Mouse (Mus musculus) liver, embryonic 12.5 days (tissue): ENCODE data around the gene Endou. TPM values are rescaled to one million over a fixed set of nuclear protein-coding genes. Genes with fewer than 3 reads are reported as not detected.
A peak's percentile ranks its signal among the peaks of the same experiment; 100 is the strongest.

Experiments
- ATAC-seq: fragments of 200-750 bp; cut with Nextera tagmentation; 2 replicates; pipeline ENCODE4 v1.8.0; 2017; ENCODE audit warnings: moderate number of reproducible peaks, mild to moderate bottlenecking, moderate library complexity
- H3K27ac ChIP-seq: fragments of 300-500 bp; sonication (generic); 2 replicates; pipeline ENCODE4 v1.5.1; 2016; ENCODE audit warnings: mild to moderate bottlenecking
- H3K27me3 ChIP-seq: fragments of 300-500 bp; sonication (generic); replicated peaks from 2 replicates; pipeline ENCODE4 v1.6.1; 2016; ENCODE audit warnings: mild to moderate bottlenecking, moderate library complexity
- H3K36me3 ChIP-seq: fragments of 300-500 bp; sonication (generic); 2 replicates; pipeline ENCODE4 v1.6.1; 2016; ENCODE audit warnings: mild to moderate bottlenecking, moderate library complexity
- H3K4me1 ChIP-seq: fragments of 300-500 bp; sonication (generic); 2 replicates; pipeline ENCODE4 v1.6.1; 2016
- H3K4me2 ChIP-seq: fragments of 300-500 bp; sonication (generic); 2 replicates; pipeline ENCODE4 v1.6.1; 2016; ENCODE audit warnings: mild to moderate bottlenecking, moderate library complexity
- H3K4me3 ChIP-seq: fragments of 300-500 bp; sonication (generic); 2 replicates; pipeline ENCODE4 v1.5.1; 2016; ENCODE audit warnings: mild to moderate bottlenecking, moderate library complexity
- H3K9ac ChIP-seq: fragments of 300-500 bp; sonication (generic); 2 replicates; pipeline ENCODE4 v1.6.1; 2016; ENCODE audit warnings: mild to moderate bottlenecking, moderate library complexity
- H3K9me3 ChIP-seq: fragments of 300-500 bp; sonication (generic); replicated peaks from 2 replicates; pipeline ENCODE4 v1.6.1; 2016; ENCODE audit warnings: mild to moderate bottlenecking, moderate library complexity
- WGBS: fragments of 180-500 bp; shearing (Covaris S2); methylation state at CpG from one replicate; pipeline ENCODE4 v1.1.7; 2016; ENCODE audit not compliant: insufficient replicate concordance; 5-methylcytosine and 5-hydroxymethylcytosine counted together
- polyA plus RNA-seq: library from polyadenylated mRNA; unstranded; fragments of >200 nt; fragmentation: Nextera tagmentation; extraction: Ambion mirVana; gene quantifications from 2 replicates; pipeline ENCODE4 v1.2.1, GENCODE M21; 2016

The Endou gene
- polyA plus RNA-seq, 1 experiment from 2014 or later: not detected

DNA sequence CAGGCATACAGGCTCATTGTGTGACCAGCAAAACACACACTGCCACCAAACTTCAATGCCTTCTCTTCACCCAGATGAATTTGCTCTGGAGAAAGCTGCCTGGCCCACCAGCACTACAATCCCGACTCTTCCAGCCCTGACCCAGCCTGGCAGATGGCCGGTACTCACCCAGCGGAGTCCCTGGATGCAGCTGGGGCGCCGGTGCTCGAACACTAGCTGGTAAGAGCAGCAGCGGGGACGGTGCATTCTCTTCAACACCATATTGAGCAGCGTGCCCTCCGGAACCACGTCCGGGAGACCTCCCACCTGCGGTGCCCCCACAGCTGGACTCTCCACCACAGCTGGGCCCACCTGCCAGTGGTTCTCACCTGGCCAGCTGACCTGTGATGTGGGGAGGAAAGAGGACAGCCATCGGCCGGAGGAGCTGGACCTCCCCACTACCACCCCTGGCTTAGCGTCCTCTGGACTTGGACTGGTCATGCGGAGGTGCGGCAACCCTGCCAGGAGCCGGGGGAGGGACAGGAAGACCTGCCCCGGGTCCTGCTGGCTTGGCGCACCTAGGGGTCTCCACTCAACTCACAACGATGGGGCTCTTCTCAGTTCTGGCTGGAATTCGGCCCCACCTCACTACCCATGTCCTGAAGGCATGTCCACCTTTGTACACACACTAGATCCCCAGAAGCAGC lies 35.6 kb upstream of the Endou start:
- H3K9me3 ChIP-seq: no peaks in the 10 kb centered on the region
- H3K4me3 ChIP-seq: peak overlapping the region; percentile 49
- no peak overlapping the region for H3K27ac ChIP-seq
- peaks cover 25% of the 10 kb centered on the region for H3K4me1 ChIP-seq
- H3K27me3 ChIP-seq: peaks cover 86% of the 10 kb centered on the region
- peak overlapping the region; percentile 28; the same call in 1 of the 2 replicates for H3K9ac ChIP-seq
- H3K4me2 ChIP-seq: peak overlapping the region; percentile 71
- no peak for ATAC-seq
- 11% methylated on average over 23 of the region's 23 CpGs for WGBS
- no peaks in the 10 kb centered on the region for H3K36me3 ChIP-seq

GRCm38 (mm10) chr15:97766194-97766593 lies 35.1 kb upstream of the Endou start:
- H3K4me2 ChIP-seq: peak overlapping the region; percentile 71
- H3K27me3 ChIP-seq: peaks cover 90% of the 10 kb centered on the region
- no peak overlapping the region for H3K9ac ChIP-seq

DNA sequence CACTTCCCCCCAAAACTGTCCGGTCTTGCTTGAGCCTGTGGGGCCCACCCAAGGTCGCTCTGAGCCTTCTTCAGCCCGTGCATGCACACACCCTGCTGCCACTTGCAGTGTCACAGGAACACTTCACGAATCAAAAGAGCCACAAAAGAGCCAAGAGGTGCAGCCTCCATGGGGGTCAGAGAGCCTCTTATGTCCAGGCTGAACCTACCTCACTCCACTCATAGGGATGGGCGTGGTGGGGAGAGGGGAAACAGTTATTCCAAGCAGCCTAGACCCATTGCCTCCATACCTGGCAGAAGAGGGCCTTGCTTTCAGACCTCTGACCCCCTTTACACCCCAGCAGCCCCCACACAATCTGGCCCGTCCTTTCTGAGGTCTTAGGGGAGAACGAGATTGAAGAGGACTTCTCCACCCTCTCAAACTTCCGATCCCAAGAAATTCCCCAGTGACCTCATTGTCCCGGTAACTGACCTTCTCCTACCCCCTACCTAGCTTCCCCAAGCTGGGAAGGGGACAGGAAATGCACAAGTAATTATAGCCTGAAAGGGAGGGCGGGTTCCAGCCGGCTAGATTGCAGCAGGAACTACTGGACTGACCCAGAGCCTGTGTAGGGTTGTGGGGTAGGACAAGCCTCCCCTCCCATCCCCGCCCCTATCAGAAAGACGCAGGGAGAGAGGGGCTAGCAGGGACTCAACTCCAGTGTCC lies 34.1 kb upstream of the Endou start:
- no peaks in the 10 kb centered on the region for H3K36me3 ChIP-seq
- H3K4me2 ChIP-seq: no peak overlapping the region
- ATAC-seq: no peak
- no peak overlapping the region for H3K27ac ChIP-seq
- H3K9ac ChIP-seq: no peak overlapping the region
- H3K4me3 ChIP-seq: no peak overlapping the region
- no peaks in the 10 kb centered on the region for H3K9me3 ChIP-seq
- WGBS: 29% methylated on average over 13 of the region's 13 CpGs
- peaks cover 28% of the 10 kb centered on the region for H3K4me1 ChIP-seq
- peaks cover 83% of the 10 kb centered on the region for H3K27me3 ChIP-seq

More at GRCm38 (mm10) chr15:97766194-97766593, 35.1 kb upstream of the Endou start:
- Histone ChIP-seq H3K36me3 (no peaks in the 10 kb centered on the region), H3K4me1 (peaks cover 28% of the 10 kb centered on the region), H3K4me3 (peak overlapping the region; percentile 49), H3K9me3 (no peaks in the 10 kb centered on the region), H3K27ac (no peak overlapping the region)
- WGBS: 23% methylated on average over 8 of the region's 8 CpGs
- no peak for ATAC-seq

GRCm38 (mm10) chr15:97764532-97764931 lies 33.4 kb upstream of the Endou start:
- 60% methylated on average over 2 of the region's 2 CpGs for WGBS
- no peak overlapping the region for H3K4me3 ChIP-seq
- no peak for ATAC-seq
- no peaks in the 10 kb centered on the region for H3K36me3 ChIP-seq
- H3K9ac ChIP-seq: no peak overlapping the region
- H3K27me3 ChIP-seq: peaks cover 76% of the 10 kb centered on the region
- H3K4me2 ChIP-seq: no peak overlapping the region
- peaks cover 30% of the 10 kb centered on the region for H3K4me1 ChIP-seq
- H3K9me3 ChIP-seq: no peaks in the 10 kb centered on the region
- no peak overlapping the region for H3K27ac ChIP-seq

DNA sequence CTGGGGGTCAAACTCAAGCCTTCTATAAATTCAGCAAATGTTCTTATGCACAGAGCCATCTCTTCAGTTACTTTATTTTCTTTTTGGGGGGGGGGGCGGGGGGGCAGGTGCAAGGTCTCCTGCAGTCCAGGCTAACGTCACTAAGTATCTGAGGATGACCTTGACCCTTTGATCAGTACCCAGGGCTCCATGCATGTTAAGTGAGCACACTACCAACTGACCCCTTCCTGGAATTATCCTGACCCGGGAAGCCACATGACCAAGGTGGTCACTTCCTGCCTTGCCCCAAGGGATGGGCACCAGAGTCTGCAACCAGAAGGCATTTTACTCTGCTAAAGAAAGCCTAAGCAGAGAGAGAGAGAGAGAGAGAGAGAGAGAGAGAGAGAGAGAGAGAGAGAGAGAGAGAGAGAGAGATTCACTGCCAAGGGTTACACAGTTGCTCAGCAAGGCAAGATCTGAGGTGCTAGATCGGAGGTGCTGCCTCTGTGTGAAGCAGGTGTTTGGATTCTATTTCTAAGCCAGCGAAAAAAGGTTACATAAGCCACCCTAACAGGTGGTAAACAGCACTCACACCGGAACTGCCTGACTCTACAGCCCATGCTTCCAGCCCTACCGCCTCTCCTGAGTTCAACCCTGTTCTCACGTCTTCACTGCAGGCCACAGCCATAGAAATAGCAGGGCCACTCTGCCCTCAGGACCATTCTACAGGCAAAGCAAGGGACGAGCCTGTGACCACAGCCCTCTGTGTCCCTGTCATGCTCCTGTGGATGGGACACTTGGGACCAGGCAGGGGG lies 32.3 kb upstream of the Endou start:
- Histone ChIP-seq H3K9me3 (no peaks in the 10 kb centered on the region), H3K36me3 (no peaks in the 10 kb centered on the region), H3K4me3 (no peak overlapping the region), H3K27me3 (peaks cover 65% of the 10 kb centered on the region), H3K9ac (no peak overlapping the region), H3K4me1 (peaks cover 29% of the 10 kb centered on the region), H3K27ac (no peak overlapping the region), H3K4me2 (no peak overlapping the region)
- ATAC-seq: no peak
- WGBS: 45% methylated on average over 9 of the region's 9 CpGs

DNA sequence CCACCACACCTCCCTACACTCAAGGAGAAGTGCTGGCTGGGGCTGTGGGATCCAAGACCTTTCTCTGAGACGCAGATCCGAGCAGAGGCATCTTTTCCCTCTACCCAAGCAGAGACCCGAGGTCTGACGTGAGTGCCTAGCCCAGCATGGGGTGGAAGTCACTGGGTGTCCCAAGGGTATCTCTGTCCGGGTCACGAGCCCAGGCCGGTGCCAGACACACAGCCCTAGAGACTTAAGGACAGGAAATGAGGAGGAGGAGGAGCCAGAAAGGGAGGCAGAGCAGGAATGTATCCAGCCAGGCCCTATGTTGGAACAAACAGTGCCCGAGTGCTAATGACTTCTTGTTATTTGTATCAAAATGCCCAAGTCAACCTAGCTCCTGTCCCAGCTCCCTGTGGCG lies 31.6 kb upstream of the Endou start:
- H3K27me3 ChIP-seq: peaks cover 58% of the 10 kb centered on the region
- no peak overlapping the region for H3K9ac ChIP-seq
- no peaks in the 10 kb centered on the region for H3K9me3 ChIP-seq
- 58% methylated on average over 9 of the region's 9 CpGs for WGBS
- peaks cover 22% of the 10 kb centered on the region for H3K4me1 ChIP-seq
- no peak for ATAC-seq
- no peak overlapping the region for H3K4me2 ChIP-seq
- no peak overlapping the region for H3K4me3 ChIP-seq
- H3K27ac ChIP-seq: no peak overlapping the region
- no peaks in the 10 kb centered on the region for H3K36me3 ChIP-seq

DNA sequence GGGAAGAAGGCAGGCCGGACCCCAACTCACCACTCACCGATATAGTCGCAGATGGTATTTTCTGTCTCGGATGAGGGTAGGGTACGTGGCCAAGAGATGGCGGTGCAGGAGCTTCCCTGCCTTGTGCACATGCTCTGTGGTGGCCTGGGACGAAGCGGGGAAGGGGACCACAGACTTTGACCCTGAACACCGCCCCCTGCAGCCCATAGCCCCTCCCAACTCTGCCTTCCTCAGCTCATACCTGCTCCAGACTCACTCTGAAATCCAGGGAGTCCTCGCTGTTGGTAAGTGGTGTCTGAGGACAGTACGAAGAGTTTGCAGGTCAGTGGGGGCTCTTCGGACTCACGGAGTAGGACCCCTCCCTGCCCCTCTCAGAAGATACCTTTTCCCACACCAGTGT lies 30.3 kb upstream of the Endou start:
- Histone ChIP-seq H3K27ac (no peak overlapping the region), H3K36me3 (0 out of 2 replicates have a peak, but pooled peaks cover 5% of the 10 kb centered on the region), H3K9ac (no peak overlapping the region), H3K4me1 (peaks cover 9% of the 10 kb centered on the region), H3K4me2 (peak overlapping the region; percentile 26), H3K9me3 (no peaks in the 10 kb centered on the region), H3K4me3 (0 out of 2 replicates have a peak overlapping the region, but pooled peaks have one; percentile 0), H3K27me3 (peaks cover 50% of the 10 kb centered on the region)
- 0 out of 2 replicates have a peak, but pooled peaks have one; percentile 17 for ATAC-seq
- WGBS: 55% methylated on average over 13 of the region's 13 CpGs

DNA sequence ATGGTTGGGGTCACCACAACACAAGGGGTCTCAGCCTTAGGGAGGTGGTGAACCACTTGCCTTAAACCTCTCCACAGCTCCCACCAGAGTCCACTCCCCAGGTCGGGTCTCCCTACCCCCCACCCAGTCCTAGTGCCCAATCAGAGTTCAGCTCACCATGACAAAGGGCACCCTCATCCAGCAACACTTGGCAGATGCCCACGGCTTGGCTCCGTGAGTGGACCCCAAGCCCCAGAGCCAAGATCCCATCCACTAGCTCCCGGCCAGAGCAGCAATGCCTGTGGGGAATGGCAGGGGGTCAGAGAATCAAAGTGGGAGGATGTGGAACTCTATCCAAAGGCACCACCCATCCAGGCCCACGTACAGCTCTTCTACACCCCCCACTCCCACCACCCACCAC lies 29.8 kb upstream of the Endou start:
- no peak for ATAC-seq
- Histone ChIP-seq H3K36me3 (0 out of 2 replicates have a peak, but pooled peaks cover 5% of the 10 kb centered on the region), H3K9me3 (no peaks in the 10 kb centered on the region), H3K9ac (no peak overlapping the region), H3K4me1 (peaks cover 9% of the 10 kb centered on the region), H3K27ac (no peak overlapping the region), H3K27me3 (peaks cover 47% of the 10 kb centered on the region), H3K4me2 (peak overlapping the region; percentile 26), H3K4me3 (0 out of 2 replicates have a peak overlapping the region, but pooled peaks have one; percentile 0)
- 64% methylated on average over 5 of the region's 5 CpGs for WGBS

DNA sequence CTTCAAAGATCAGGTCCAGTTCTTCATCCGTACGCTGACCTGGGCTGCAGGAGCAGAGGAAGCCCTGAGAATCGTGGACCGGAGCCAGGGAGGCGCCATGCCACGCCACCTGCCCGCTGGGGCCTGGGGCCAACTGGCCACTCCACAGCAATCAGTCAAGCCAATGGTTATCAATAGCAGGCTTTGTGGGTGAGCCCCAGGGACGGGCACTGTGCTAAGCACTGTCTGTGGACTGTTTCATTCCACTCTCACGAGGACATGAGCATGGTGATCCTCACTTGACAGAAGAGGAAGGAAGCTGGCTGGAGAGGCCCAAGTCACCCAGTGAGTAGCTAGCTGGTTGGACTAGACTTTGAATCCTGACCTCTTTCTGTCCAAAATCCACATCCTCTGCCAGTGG lies 28.9 kb upstream of the Endou start:
- WGBS: 56% methylated on average over 9 of the region's 9 CpGs

DNA sequence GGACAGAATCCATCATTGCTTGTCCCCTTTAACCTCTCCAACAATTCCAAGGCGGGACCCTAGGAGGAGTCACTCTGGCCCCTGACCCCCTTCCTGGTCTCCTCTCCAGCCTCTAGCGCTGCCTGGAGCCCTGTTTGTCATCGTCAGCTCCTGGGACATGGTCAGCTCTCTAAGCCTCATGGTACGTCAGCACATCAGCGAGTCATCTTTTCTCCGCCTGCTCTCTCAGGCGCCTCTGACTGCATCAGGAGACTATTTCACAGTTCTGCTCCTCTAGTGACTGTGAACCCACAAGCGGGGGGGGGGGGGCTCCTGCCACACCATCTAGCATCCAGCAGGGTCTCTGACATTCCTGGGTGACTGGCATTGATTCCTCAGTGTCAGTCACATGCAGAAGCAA lies 24.2 kb upstream of the Endou start:
- Histone ChIP-seq H3K4me1 (peaks cover 10% of the 10 kb centered on the region), H3K4me2 (no peak overlapping the region), H3K27ac (no peak overlapping the region), H3K36me3 (peaks cover 8% of the 10 kb centered on the region; the same call in 1 of the 2 replicates), H3K4me3 (no peak overlapping the region), H3K9ac (no peak overlapping the region), H3K27me3 (peaks cover 6% of the 10 kb centered on the region), H3K9me3 (no peaks in the 10 kb centered on the region)
- WGBS: 67% methylated on average over 8 of the region's 8 CpGs
- ATAC-seq: no peak

More for the DNA sequence above, 28.9 kb upstream of the Endou start:
- Histone ChIP-seq H3K4me1 (peaks cover 9% of the 10 kb centered on the region), H3K4me3 (no peak overlapping the region), H3K27me3 (peaks cover 37% of the 10 kb centered on the region), H3K36me3 (0 out of 2 replicates have a peak, but pooled peaks cover 5% of the 10 kb centered on the region), H3K4me2 (no peak overlapping the region), H3K9me3 (no peaks in the 10 kb centered on the region), H3K9ac (no peak overlapping the region), H3K27ac (no peak overlapping the region)
- ATAC-seq: no peak

DNA sequence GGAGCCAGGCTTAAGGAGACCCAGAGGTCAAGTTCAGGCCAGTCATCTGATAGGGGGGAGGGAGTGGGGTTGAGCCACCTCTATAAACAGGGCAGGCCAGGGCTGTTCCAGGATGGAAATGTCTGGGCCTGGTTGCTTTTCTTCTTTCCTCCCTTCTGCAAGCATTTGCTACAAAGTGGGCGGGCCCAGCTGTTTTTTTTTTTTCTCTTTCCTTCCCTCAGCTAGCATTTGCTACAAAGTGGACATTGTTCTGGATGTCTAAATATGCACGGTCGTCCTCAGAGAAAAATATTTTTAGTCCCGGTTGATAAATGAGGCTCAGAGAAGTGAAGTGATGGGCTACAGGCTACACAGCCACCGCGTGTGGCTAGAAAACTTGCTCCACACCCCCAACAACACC lies 23.3 kb upstream of the Endou start:
- Histone ChIP-seq H3K9me3 (no peaks in the 10 kb centered on the region), H3K27ac (no peak overlapping the region), H3K4me2 (no peak overlapping the region), H3K4me1 (0 out of 2 replicates have a peak, but pooled peaks cover 7% of the 10 kb centered on the region), H3K4me3 (no peak overlapping the region), H3K9ac (no peak overlapping the region), H3K36me3 (peaks cover 8% of the 10 kb centered on the region; the same call in 1 of the 2 replicates), H3K27me3 (peaks cover 6% of the 10 kb centered on the region)
- WGBS: 72% methylated on average over 6 of the region's 6 CpGs
- ATAC-seq: no peak
